Mouse (Mus musculus) limb, embryonic 12.5 days (tissue): ENCODE measurements around the gene Cyb561a3. TPM values are rescaled to one million over a fixed set of nuclear protein-coding genes. Genes with fewer than 3 reads are reported as not detected.

Source experiments
- ATAC-seq: fragments of 200-750 bp; cut with Nextera tagmentation; 2 replicates; pipeline ENCODE4 v1.8.0; 2017; ENCODE audit warnings: low read depth, moderate TSS enrichment; ENCODE audit not compliant: insufficient number of reproducible peaks, insufficient read depth, low FRiP score, low TSS enrichment
- H3K27ac ChIP-seq: fragments of 300-500 bp; sonication (generic); 2 replicates; pipeline ENCODE4 v1.5.1; 2016; ENCODE audit warnings: mild to moderate bottlenecking, moderate library complexity
- H3K27me3 ChIP-seq: fragments of 300-500 bp; sonication (generic); 2 replicates; pipeline ENCODE4 v1.6.1; 2016; ENCODE audit warnings: mild to moderate bottlenecking, moderate library complexity
- H3K36me3 ChIP-seq: fragments of 300-500 bp; sonication (generic); 2 replicates; pipeline ENCODE4 v1.6.1; 2016; ENCODE audit warnings: mild to moderate bottlenecking, moderate library complexity
- H3K4me1 ChIP-seq: fragments of 300-500 bp; sonication (generic); replicated peaks from 2 replicates; pipeline ENCODE4 v1.6.1; 2016
- H3K4me2 ChIP-seq: fragments of 300-500 bp; sonication (generic); 2 replicates; pipeline ENCODE4 v1.6.1; 2016; ENCODE audit warnings: mild to moderate bottlenecking, moderate library complexity
- H3K4me3 ChIP-seq: fragments of 300-500 bp; sonication (generic); replicated peaks from 2 replicates; pipeline ENCODE4 v1.5.1; 2016; ENCODE audit warnings: mild to moderate bottlenecking
- H3K9ac ChIP-seq: fragments of 300-500 bp; sonication (generic); replicated peaks from 2 replicates; pipeline ENCODE4 v1.6.1; 2016; ENCODE audit warnings: mild to moderate bottlenecking, moderate library complexity
- H3K9me3 ChIP-seq: fragments of 300-500 bp; sonication (generic); 2 replicates; pipeline ENCODE4 v1.6.1; 2016; ENCODE audit warnings: mild to moderate bottlenecking, moderate library complexity
- WGBS: fragments of 180-500 bp; shearing (Covaris S2); methylation state at CpG from one replicate; pipeline ENCODE4 v1.1.7; 2016; 5-methylcytosine and 5-hydroxymethylcytosine counted together
- polyA plus RNA-seq: library from polyadenylated mRNA; unstranded; fragments of >200 nt; fragmentation: Nextera tagmentation; extraction: Ambion mirVana; gene quantifications from 2 replicates; pipeline ENCODE4 v1.2.1, GENCODE M21; 2016

Cyb561a3 gene
- polyA plus RNA-seq, 1 experiment from 2014 or later: 18.0 TPM

DNA sequence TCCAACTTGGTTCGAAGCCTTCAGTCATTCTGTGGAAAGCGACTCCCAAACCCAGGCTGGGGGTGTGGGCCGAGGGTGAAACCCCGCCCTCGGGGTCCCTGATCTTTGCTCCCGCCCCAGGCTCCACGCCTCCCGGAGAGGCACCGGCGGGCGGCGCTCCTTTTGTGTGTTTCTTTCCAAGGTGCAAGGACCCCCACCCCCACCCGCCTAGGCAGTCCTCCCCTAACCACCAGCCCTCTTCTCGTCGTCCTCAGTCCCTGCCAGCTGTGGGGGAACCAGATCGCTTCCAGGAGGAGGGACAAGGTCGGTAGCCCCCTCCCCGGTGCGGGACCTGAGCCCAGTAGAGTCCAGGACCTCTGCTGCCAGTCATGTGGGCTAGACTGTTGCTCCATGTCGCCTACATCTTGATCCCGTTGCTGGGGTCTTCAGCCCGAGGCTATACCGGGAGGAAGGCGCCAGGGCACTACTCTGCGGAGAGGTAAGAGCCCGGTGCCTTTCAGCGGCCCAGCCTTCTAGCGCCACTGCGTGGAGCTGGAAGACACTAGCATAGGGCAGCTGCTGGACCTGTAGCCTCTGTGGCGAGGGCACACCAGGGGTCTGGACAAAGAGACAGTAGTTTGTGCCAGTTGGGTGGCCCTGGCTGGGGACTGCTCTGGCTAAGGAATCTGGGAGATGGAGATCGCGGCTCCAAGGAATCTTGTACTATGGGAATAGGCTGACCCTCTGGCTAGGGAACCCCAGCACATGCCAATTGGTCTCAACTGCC lies 57.3 kb downstream of the Cyb561a3 start, which contains the start of gene Vwce:
Gene Vwce, plus strand, starts transcription at position 108 of the 766 bp plus-strand sequence.
- WGBS: 1% methylated on average over 32 of the region's 32 CpGs
- Histone ChIP-seq H3K9ac (peak within 1 kb of the TSS; percentile 63), H3K4me1 (peaks cover 11% of the 10 kb centered on the region), H3K27ac (peak within 1 kb of the TSS; percentile 56), H3K4me2 (peak within 1 kb of the TSS; percentile 93), H3K36me3 (peaks cover 26% of the 10 kb centered on the region), H3K9me3 (no peaks in the 10 kb centered on the region), H3K27me3 (no peaks in the 10 kb centered on the region), H3K4me3 (peak within 1 kb of the TSS; percentile 46)
- ATAC-seq: peak; percentile 81

DNA sequence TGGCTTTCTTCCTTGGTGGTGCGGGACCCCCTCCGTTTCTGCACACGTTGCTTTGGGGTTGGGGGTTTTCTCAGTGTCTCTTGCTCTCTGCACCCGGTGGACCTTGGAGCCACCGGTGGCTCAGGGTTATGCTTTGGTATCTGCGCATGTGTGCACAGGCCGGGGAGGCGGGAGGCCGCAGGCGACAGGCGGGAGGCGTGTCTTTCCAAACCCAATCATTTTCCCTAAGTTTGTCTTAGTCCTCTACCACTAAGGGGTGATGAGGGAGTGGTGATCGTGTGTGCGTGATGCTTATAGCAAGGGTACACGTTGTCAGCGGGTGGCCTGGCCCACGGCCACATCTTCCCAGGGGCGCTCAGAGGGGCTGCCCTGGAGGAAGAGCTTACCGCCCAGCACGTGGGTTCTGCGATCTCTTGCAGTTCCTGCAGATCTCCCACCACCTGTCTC lies 57.9 kb downstream of the Cyb561a3 start:
- Histone ChIP-seq H3K27ac (peak overlapping the region; percentile 56), H3K4me2 (peak overlapping the region; percentile 93), H3K9me3 (no peaks in the 10 kb centered on the region), H3K4me1 (peaks cover 11% of the 10 kb centered on the region), H3K36me3 (peaks cover 20% of the 10 kb centered on the region), H3K27me3 (no peaks in the 10 kb centered on the region), H3K9ac (peak overlapping the region; percentile 63; the same call in 1 of the 2 replicates), H3K4me3 (peak overlapping the region; percentile 46)
- ATAC-seq: peak; percentile 75
- 5% methylated on average over 21 of the region's 21 CpGs for WGBS

GRCm38 (mm10) chr19:10637840-10638239 lies 60.9 kb downstream of the Cyb561a3 start:
- H3K9me3 ChIP-seq: no peaks in the 10 kb centered on the region
- H3K4me1 ChIP-seq: peaks cover 22% of the 10 kb centered on the region
- H3K9ac ChIP-seq: no peak overlapping the region
- no peak overlapping the region for H3K4me2 ChIP-seq
- H3K4me3 ChIP-seq: no peak overlapping the region
- WGBS: 54% methylated on average over 7 of the region's 7 CpGs
- H3K36me3 ChIP-seq: no peaks in the 10 kb centered on the region
- no peak overlapping the region for H3K27ac ChIP-seq
- H3K27me3 ChIP-seq: no peaks in the 10 kb centered on the region
- no peak for ATAC-seq

DNA sequence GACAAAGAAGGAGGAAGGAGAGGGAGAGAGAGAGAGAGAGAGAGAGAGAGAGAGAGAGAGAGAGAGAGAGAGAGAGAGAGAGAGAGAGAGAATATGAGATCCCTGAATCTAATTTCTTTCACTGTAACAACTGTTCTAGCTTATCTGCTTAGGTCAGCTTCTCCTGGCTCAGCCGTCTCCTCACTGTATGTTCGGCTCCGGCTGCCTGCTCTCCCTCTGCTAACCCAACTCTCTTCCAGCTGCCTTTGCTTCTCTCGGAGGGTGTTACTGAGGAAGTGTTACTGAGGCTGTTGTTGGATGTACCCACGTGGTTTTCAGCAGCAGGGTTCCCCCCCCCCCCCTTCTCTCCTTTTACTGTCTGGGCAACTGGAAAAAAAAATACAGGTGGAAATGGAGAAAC lies 63.1 kb downstream of the Cyb561a3 start:
- peaks cover 15% of the 10 kb centered on the region for H3K4me1 ChIP-seq
- H3K4me2 ChIP-seq: peak overlapping the region; percentile 39
- H3K4me3 ChIP-seq: no peak overlapping the region
- H3K9me3 ChIP-seq: no peaks in the 10 kb centered on the region
- H3K36me3 ChIP-seq: no peaks in the 10 kb centered on the region; the same call in 1 of the 2 replicates
- H3K27ac ChIP-seq: peak overlapping the region; percentile 66
- no peak for ATAC-seq
- no peak overlapping the region for H3K9ac ChIP-seq
- no peaks in the 10 kb centered on the region for H3K27me3 ChIP-seq
- WGBS: 5% methylated on average over 5 of the region's 5 CpGs

DNA sequence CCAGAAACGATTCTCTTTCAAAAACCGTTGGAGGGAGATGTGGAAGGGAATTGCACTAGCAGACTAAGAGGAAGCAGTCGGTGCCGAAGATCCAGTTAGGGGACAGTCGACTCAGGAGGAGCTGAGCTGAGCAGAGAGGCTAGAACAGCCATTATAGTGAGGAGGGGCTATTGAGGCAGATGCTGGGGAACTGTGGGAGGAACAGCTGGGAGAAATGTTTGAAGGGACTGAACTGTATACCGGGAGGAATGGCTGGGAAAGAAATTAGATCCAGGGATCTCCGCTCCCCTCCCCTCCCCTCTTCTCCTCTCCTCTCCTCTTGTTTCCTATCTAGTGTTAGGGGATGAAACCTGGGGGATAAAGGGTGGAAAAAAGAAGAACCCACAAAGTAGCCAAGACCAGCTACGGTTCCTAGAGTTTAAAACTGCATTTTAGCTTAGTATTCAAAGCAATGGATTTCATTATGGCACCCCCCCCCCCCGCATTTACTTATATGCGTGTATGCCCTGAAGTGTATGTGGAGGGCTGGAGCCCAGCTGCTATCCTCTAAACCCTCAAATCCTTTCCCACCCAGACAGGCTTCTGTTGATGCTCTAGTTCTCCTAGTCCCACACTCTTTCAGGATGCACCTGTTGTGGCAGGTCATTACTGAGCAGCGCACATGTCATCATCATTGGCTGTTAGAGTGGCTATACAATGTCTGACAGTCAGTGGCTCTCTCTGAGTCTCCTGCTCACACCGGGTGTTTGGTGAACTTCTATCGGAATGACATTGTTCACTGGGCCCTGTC lies 63.8 kb downstream of the Cyb561a3 start:
- H3K4me2 ChIP-seq: peak overlapping the region; percentile 39
- no peak overlapping the region for H3K4me3 ChIP-seq
- peak overlapping the region; percentile 66 for H3K27ac ChIP-seq
- ATAC-seq: peak; percentile 72
- no peak overlapping the region for H3K9ac ChIP-seq
- H3K36me3 ChIP-seq: no peaks in the 10 kb centered on the region; the same call in 1 of the 2 replicates
- peaks cover 11% of the 10 kb centered on the region; the same call in 1 of the 2 replicates for H3K4me1 ChIP-seq
- no peaks in the 10 kb centered on the region for H3K9me3 ChIP-seq
- H3K27me3 ChIP-seq: no peaks in the 10 kb centered on the region
- WGBS: 40% methylated on average over 13 of the region's 13 CpGs

Other genes starting within 250 kb of the Cyb561a3 start
- gene Syt7, start 188.1 kb upstream of the Cyb561a3 start, polyA plus RNA-seq: 0.33 and 0.84 TPM in 2 replicates
- 0.10 and 0.26 TPM in 2 replicates for gene Lrrc10b, start 119.7 kb upstream of the Cyb561a3 start, polyA plus RNA-seq
- not detected in 2 replicates for gene Ppp1r32, start 94.2 kb upstream of the Cyb561a3 start, polyA plus RNA-seq
- gene Cpsf7, start 51.9 kb upstream of the Cyb561a3 start, polyA plus RNA-seq: 49.1 and 54.9 TPM in 2 replicates
- gene Sdhaf2, start 51.0 kb upstream of the Cyb561a3 start, polyA plus RNA-seq: 59.3 and 60.7 TPM in 2 replicates
- gene Tmem216, start 20.9 kb upstream of the Cyb561a3 start, polyA plus RNA-seq: 63.1 and 69.0 TPM in 2 replicates
- 38.9 and 43.3 TPM in 2 replicates for gene Tmem138, start 190 bp downstream of the Cyb561a3 start, polyA plus RNA-seq
- gene Ddb1, start 28.2 kb downstream of the Cyb561a3 start, polyA plus RNA-seq: 467 and 486 TPM in 2 replicates
- 17.4 and 18.2 TPM in 2 replicates for gene Tkfc, start 28.5 kb downstream of the Cyb561a3 start, polyA plus RNA-seq
- gene Vwce, start 57.0 kb downstream of the Cyb561a3 start, polyA plus RNA-seq: 2.9 and 3.5 TPM in 2 replicates
- gene Pga5, start 100.9 kb downstream of the Cyb561a3 start, polyA plus RNA-seq: not detected in 2 replicates
- gene Vps37c, start 111.6 kb downstream of the Cyb561a3 start, polyA plus RNA-seq: 27.6 and 33.4 TPM in 2 replicates
- 0.10 and 0.18 TPM in 2 replicates for gene Cd5, start 161.8 kb downstream of the Cyb561a3 start, polyA plus RNA-seq